ENCODE assay signal across 19 mouse cellular contexts in the genomic region with DNA sequence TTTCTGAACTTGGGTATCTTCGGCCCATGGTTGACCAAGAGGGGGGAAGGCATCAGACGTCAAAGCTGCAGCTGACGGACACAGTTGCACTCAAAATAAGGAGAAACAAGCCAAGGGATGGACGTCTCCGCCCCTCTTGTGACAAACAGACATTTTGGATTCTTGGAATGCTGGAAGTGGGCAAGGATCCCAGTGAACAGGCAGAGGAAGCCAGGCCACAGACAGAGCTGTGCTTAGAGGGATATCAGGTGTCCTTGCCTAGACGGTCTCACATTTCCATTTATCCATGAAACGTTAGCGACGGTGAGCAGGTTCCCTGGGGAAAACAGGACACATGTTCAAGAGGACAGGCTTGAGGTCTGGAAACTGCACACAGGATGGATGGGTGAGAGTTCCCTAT.
A peak's percentile ranks its signal among the peaks of the same experiment; 100 is the strongest.
DNase-seq lines count a peak whose midpoint lies in the region; ATAC-seq lines count a peak whose summit lies in the region.
"Had no signal": no experiment of that assay in that cellular context is flagged by ENCODE, and none has a peak within 500 bp of the region (broad histone marks: within the 10 kb centered on the region; RNA-seq: fewer than 3 reads in every experiment).

No protein-coding gene starts in this region.

- H3K4me3 ChIP-seq in heart, embryonic 12.5 days, result no peak overlapping the region
- no peak overlapping the region for H3K4me3 ChIP-seq in embryonic facial prominence, embryonic 15.5 days (replicated peaks)
- H3K4me3 ChIP-seq: erythroblast, embryonic 14.5 days; heart, embryonic 13.5 days; hindbrain, embryonic 13.5 days; limb, embryonic 13.5 days had no signal

- H3K27ac ChIP-seq in heart, embryonic 12.5 days (ENCODE audit: poor library complexity, severe bottlenecking), result no peak overlapping the region
- peak overlapping the region; percentile 31; the same call in 1 of the 2 replicates for H3K27ac ChIP-seq in embryonic facial prominence, embryonic 15.5 days (replicated peaks)
- H3K27ac ChIP-seq: heart, embryonic 13.5 days; hindbrain, embryonic 13.5 days; limb, embryonic 13.5 days had no signal

- no peaks in the 10 kb centered on the region for H3K9me3 ChIP-seq in heart, embryonic 12.5 days (replicated peaks)
- H3K9me3 ChIP-seq in embryonic facial prominence, embryonic 15.5 days (replicated peaks), result no peaks in the 10 kb centered on the region
- H3K9me3 ChIP-seq: heart, embryonic 13.5 days; hindbrain, embryonic 13.5 days; limb, embryonic 13.5 days had no signal

- ATAC-seq in heart, embryonic 12.5 days (ENCODE audit: insufficient number of reproducible peaks, low FRiP score), result no peak
- no peak for ATAC-seq in embryonic facial prominence, embryonic 15.5 days (ENCODE audit: insufficient number of reproducible peaks, low FRiP score, low TSS enrichment, low read depth)
- ATAC-seq: intestine, postnatal 0 days; liver, postnatal 0 days; Patski had no signal

- no peaks in the 10 kb centered on the region for H3K36me3 ChIP-seq in heart, embryonic 12.5 days
- H3K36me3 ChIP-seq in embryonic facial prominence, embryonic 15.5 days, result no peaks in the 10 kb centered on the region
- H3K36me3 ChIP-seq: heart, embryonic 13.5 days; hindbrain, embryonic 13.5 days; limb, embryonic 13.5 days had no signal

- DNase-seq in adrenal gland, postnatal 10 days, result peak; percentile 2
- DNase-seq in adrenal gland, adult 2 months, result no peak
- peak; percentile 5 for DNase-seq in heart, postnatal 4 days
- DNase-seq in lung, postnatal 4 days, result peak; percentile 30 to 42
- DNase-seq in adipocyte (ENCODE audit: low spot score), result no peak
- DNase-seq in left cerebral cortex, postnatal 14 days (ENCODE audit: low spot score in 2 of 2), result no peak
- DNase-seq: adrenal gland, adult 8-10 months; cerebellum, adult 9-10 months; kidney, postnatal 4 days; liver, postnatal 0 days; midbrain, embryonic 14.5 days had no signal

- H3K9ac ChIP-seq in heart, embryonic 12.5 days, result no peak overlapping the region
- H3K9ac ChIP-seq in embryonic facial prominence, embryonic 15.5 days, result no peak overlapping the region
- H3K9ac ChIP-seq: heart, embryonic 13.5 days; hindbrain, embryonic 13.5 days; limb, embryonic 13.5 days; liver, postnatal 0 days had no signal

- no peak overlapping the region for H3K4me2 ChIP-seq in heart, embryonic 12.5 days
- no peak overlapping the region for H3K4me2 ChIP-seq in embryonic facial prominence, embryonic 15.5 days (replicated peaks)
- H3K4me2 ChIP-seq: heart, embryonic 13.5 days; hindbrain, embryonic 13.5 days; limb, embryonic 13.5 days had no signal

- no peaks in the 10 kb centered on the region for H3K27me3 ChIP-seq in heart, embryonic 12.5 days (replicated peaks)
- H3K27me3 ChIP-seq in embryonic facial prominence, embryonic 15.5 days, result no peaks in the 10 kb centered on the region
- H3K27me3 ChIP-seq: heart, embryonic 13.5 days; hindbrain, embryonic 13.5 days; limb, embryonic 13.5 days had no signal

- intact Hi-C loops in left cerebral cortex, postnatal 14 days (cut with DNase I), result no loop called here

- 68% methylated on average over 9 of the region's 9 CpGs for WGBS in heart, embryonic 12.5 days
- whole genome bisulfite sequencing in embryonic facial prominence, embryonic 15.5 days, result 33% methylated on average over 9 of the region's 9 CpGs

- H3K4me1 ChIP-seq in heart, embryonic 12.5 days (replicated peaks), result no peaks in the 10 kb centered on the region
- peaks cover 18% of the 10 kb centered on the region for H3K4me1 ChIP-seq in embryonic facial prominence, embryonic 15.5 days
- H3K4me1 ChIP-seq: heart, embryonic 13.5 days; limb, embryonic 13.5 days had no signal

Comparison
In these comparisons a context has a peak if more than half of its experiments do, and no peak if none do; other contexts are left out.
1. DNase-seq: peak in adrenal gland, postnatal 10 days (single experiment), heart, postnatal 4 days (single experiment) and lung, postnatal 4 days (2 of 2); none in adrenal gland, adult 2 months (single experiment), adipocyte (single experiment) and left cerebral cortex, postnatal 14 days (0 of 2).